Mouse (Mus musculus): ENCODE measurements around the gene Marveld3.

DNA sequence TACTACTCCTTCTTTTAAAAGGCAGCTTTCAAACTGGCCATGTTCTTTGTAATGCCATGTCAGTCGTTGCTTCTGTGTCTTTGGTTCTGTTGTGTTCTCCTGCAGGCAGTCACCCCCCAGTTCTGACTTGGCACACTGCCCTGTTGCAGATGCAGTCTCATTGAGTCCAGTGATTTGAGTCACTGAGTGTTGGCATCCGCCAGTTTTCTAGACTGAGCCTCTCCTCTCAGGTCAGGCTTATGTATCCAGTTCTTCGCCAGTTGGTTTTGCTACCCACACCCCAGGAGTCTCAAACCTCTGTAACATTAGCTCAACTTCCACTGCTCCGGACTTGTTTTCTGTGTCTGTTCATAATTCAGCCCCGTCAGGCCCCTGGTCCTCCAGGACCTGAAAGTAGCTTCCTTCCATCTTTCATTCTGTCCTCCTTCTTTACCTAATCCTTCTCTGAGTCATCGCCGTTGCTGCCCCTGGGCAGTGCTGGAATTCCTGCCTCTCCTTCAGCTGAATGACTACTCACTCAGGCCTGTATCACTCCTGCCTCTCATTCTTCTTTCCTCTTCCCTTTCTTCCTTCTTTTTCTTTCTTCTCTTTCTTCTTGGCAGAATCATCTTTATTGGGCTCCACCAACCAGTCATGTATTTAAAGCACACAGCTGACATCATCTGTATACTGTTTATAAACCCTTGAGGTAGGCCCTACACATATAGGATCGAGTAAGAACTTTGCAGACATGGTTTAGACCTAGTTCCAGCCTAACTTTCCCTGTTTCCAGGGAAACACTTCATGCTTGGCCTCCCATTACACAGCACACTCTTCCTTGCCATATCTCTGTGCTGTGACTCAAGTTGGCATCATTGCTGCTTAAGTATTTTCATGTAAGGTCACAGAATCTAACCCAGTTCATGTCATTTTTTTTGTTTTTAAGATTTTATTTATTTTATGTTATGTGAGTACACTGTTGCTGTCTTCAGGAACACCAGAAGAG, 41.3 kb downstream of the Marveld3 start:
- TF ChIP-seq EP300 (optimal IDR thresholded peaks at IDR 0.05), result no peak
- no peak for TF ChIP-seq CTCF (IDR thresholded peaks at IDR 0.05; ENCODE audit: low read depth)

Measured in stomach, postnatal 0 days (tissue).